In genomic region chr9:31255953-31256352, GRCm38 (mm10) we compare ENCODE assay signal across 1 mouse cellular context.
TF ChIP-seq lines count a peak whose summit lies in the region.

No protein-coding gene starts in this region.

TF ChIP-seq in MEL, 35 proteins besides CTCF, POLR2A, EP300 and RAD21:
- TF ChIP-seq USF2 (IDR thresholded peaks at IDR 0.05; ENCODE audit: borderline replicate concordance in 1 of 2, insufficient read depth in 1 of 2, low read depth in 1 of 2, low read length in 2 of 2) (no peak), USF1 (IDR thresholded peaks at IDR 0.05; ENCODE audit: low read depth, low read length) (no peak), POLR2AphosphoS5 (IDR thresholded peaks at IDR 0.05; ENCODE audit: borderline replicate concordance, low read depth, low read length) (no peak), ZC3H11A (IDR thresholded peaks at IDR 0.05; ENCODE audit: low read depth, low read length) (no peak), GATA1 (IDR thresholded peaks at IDR 0.05; ENCODE audit: low read depth, low read length) (peak; percentile 73), NELFE (IDR thresholded peaks at IDR 0.05; ENCODE audit: low read depth, low read length) (no peak), MAFK (IDR thresholded peaks at IDR 0.05; ENCODE audit: borderline replicate concordance, low read depth, low read length) (no peak), ZNF384 (IDR thresholded peaks at IDR 0.05; ENCODE audit: low read depth, low read length) (no peak), BHLHE40 (IDR thresholded peaks at IDR 0.05; ENCODE audit: borderline replicate concordance, low read depth, low read length) (no peak), TCF12 (IDR thresholded peaks at IDR 0.05; ENCODE audit: low read depth, low read length) (peak; percentile 71), ETS1 (IDR thresholded peaks at IDR 0.05; ENCODE audit: low read depth, low read length) (peak; percentile 31; the same call in 1 of the 2 replicates), CHD1 (IDR thresholded peaks at IDR 0.05; ENCODE audit: low read depth, low read length) (no peak), ELF1 (IDR thresholded peaks at IDR 0.05; ENCODE audit: low read depth, low read length) (no peak), TBP (IDR thresholded peaks at IDR 0.05; ENCODE audit: low read depth, low read length) (no peak), RCOR1 (IDR thresholded peaks at IDR 0.05; ENCODE audit: low read depth, low read length) (no peak), E2F4 (IDR thresholded peaks at IDR 0.05; ENCODE audit: borderline replicate concordance, low read depth, low read length) (no peak), TAL1 (IDR thresholded peaks at IDR 0.05; ENCODE audit: low read length) (peak; percentile 50), UBTF (IDR thresholded peaks at IDR 0.05; ENCODE audit: borderline replicate concordance, insufficient read depth, low read depth, low read length) (no peak), MAZ (IDR thresholded peaks at IDR 0.05; ENCODE audit: low read depth, low read length) (no peak), ZKSCAN1 (IDR thresholded peaks at IDR 0.05; ENCODE audit: low read depth, low read length) (no peak), MYC (IDR thresholded peaks at IDR 0.05; ENCODE audit: low read depth, low read length) (no peak)
TF ChIP-seq in MEL: peak in this region for 4.
